Mouse (Mus musculus) testis, postnatal 10 days (tissue): Measurements from ENCODE around the gene Bcr.
"Not testable (repeated sequence)": the region's sequence is repeated elsewhere in the genome, so short reads cannot be mapped to it uniquely, and the experiment has no call there.

Experiments used
- DNase-seq: peaks from one replicate; pipeline ENCODE4 v3.0.0; 2021; ENCODE audit warnings: low spot score

Bcr gene

DNA sequence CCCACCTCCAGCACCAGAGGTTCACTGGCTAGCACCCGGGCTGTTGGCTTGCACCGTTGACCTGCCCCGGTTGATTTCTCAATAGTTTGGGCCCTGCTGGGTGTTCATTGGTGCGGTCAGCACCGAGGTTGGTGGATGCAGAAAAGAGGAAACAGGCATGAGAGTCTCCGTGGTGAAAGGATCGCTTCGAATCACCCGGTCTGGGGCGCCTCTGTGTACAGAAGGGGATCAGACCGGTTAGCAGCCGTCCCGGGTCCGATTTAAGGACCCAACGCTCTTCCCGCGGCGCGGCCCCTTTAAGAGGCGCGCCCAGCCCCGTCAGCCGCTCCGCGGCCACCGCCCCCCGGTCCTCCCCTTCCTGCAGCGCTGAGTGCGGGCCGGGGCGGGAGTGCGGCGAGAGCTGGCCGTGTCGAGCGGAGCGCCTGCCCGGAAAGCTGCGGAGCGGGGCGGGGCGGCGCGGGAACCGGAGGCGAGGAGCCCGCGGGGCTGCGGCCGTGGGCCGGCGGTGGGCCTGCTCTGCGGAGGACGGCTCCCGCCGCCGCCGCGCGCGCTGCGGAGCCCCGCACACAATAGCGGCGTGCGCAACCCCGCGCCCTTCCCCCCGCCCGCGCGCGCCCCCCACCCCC is at the start of gene Bcr:
Gene Bcr (plus strand): TSS at position 376 of the 626 bp plus-strand sequence.
- DNase-seq = peak; percentile 85

DNA sequence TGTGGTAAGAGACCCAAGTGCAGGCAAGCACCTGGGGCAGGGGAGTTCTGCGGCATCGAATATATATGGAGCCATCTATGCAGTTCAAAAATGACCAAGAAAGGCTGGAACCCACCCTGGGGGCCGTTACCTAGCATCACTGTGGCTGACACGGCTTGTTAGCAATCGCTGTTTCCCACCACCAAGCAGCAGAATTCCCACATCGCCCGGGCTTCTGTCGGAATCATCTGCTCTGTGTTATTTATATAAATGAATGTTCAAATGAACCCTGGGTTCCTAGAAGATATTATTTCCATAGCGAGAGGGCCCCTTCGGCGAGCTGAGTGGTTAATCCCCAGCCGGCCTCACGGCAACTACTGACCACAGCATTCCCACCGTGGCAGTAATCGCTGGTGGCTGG is 49.7 kb upstream of the Bcr start:
- DNase-seq = no peak

DNA sequence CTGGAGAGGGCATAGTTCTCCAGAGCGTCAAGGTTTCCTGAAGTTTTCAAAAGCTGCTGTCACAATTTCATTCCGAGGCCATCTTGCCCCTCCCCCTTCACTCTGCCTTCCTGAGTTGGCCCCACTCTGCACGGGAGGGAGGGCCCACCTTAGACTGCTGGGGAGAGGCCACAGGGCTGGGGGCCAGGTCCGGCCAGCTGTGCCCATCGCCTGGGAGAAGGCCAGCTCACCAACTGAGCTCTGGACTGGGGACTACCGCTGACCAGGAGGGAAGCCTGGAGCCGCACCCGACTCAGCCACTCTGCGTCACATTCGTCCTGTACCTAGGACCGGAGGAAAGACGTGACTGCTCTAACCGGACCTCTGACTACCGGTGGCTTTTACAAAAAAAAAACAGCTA is 44.9 kb upstream of the Bcr start:
- no peak for DNase-seq

DNA sequence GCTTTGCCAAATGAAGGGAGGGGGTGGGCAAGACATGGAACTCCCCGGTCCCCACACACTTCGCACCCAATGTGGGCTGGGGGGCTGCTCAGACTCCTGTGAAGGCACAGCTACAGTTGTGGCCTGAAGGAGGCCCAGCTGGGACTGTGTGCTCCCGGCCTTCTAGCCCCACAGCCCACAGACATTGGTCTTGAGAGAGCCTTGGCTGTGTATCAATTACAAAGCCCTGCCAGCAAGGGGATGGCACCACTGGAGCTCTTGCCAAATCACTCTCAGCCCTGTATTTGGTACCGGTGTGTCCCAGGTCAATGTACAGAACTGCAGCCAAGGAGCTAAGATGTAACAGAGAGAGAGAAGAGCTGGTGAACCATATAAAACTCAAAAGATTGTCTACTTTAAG is 43.9 kb upstream of the Bcr start:
- no peak for DNase-seq

DNA sequence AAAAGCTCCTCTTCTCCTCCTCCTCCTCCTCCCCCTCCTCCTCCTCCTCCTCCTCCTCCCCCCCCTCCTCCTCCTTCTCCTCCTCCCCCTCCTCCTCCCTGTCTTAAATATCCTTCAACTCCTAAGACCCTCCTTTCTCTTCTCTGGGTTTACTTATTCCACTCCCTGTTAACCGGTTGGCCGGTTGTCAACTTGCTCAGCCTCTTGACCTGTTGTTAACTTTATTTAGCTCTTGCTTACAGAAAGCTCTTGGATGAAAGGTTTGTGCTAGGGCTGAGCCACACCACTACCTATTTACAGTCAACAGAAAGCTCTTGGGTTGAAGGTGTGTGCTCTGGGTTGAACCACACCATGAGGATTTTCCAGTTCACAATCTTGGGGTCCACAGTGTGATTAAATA is 40.1 kb upstream of the Bcr start:
- no peak for DNase-seq

DNA sequence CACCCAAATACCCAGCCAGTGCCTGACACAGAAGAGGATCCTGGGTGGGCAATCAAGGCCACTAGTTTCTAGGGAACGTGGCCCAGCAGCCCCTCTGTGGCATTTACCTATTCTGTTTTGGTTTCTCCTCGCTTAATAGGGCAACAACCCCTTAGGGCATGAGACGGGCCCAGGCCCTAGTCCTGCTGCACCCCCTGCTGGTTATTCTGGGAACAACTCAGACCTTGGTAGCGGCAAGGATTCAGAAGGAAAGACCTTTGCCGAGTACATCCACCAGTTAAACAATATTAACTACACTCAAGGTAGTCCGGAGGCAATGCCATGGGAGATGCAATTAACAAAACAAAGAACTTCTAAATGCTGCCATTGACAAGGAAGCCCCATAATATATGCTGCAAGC is 39.3 kb upstream of the Bcr start:
- peak; percentile 91 for DNase-seq

DNA sequence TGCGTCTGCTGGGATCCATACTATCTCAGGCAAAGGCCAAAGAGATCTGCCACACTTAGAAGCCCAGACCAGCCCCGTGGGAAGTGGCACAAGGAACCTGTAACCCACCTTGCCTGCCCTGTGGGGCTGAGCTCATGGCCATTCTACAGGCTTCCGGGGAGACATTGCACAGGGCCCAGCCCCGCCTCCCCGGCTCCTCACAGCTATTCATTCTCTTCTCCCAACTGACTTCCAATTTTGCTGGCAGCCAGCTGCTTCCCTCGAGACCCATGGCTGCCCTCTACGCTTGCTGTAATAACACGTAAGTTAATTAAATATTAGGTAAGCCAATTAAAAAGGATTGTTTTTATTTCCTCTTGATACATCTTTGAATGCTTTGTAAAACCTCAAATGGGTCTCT is 33.9 kb upstream of the Bcr start:
- DNase-seq = no peak

DNA sequence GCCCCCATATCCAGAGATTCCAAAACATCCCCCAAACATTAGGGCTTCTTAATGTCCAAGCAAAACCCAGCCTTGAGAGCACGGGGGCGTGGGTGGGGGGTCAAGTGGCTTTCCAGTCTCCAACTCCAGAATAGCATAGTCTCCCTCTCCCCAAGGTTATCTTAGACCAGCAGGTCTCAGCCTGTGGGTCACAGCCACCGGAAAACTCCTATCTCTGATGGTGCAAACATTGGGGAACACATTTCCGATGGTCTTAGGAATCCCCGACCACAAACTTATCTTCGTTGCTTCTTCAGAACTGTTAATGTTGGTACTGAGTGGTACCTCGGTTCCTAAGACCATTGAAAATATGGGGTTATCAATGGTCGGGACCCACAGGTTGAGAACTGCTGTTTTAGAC is 31.6 kb upstream of the Bcr start:
- DNase-seq = no peak

DNA sequence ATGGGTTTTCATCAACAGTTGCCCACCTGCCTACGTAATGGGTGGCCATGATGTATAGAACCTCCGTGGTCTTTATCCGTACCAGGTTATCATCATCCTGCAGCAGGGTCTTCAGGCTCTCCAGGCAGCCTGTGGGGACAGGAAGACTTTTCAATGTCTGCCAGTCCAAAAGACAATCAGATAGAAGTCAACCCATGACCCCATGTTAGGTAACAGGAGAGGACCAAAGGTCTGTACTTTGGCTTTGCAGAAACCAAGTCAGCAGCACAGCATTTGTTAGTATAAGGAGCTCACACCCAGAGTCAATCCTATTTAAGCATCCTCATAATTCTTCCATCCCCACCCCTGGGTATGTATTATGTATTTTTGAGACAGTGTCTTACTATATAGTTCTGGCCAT is 30.7 kb upstream of the Bcr start:
- no peak for DNase-seq

DNA sequence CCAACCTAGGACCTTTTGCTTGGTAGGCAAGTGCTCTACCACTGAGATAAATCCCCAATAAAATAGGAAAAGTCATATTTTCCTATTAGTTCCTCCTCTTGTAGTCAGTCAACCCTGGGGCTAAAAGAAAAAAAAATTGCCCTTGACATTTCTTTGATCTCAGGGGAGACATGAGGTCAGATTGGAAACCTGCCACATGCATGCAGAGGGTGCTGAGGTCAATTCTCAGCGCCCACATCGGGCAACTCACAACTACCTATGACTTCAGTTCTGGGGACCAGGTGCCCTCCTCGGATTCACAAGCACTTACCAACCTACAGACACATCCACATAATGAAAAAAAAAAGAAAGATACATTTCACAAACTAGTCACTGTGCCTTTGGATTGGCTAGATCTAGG is 30.2 kb upstream of the Bcr start:
- no peak for DNase-seq

DNA sequence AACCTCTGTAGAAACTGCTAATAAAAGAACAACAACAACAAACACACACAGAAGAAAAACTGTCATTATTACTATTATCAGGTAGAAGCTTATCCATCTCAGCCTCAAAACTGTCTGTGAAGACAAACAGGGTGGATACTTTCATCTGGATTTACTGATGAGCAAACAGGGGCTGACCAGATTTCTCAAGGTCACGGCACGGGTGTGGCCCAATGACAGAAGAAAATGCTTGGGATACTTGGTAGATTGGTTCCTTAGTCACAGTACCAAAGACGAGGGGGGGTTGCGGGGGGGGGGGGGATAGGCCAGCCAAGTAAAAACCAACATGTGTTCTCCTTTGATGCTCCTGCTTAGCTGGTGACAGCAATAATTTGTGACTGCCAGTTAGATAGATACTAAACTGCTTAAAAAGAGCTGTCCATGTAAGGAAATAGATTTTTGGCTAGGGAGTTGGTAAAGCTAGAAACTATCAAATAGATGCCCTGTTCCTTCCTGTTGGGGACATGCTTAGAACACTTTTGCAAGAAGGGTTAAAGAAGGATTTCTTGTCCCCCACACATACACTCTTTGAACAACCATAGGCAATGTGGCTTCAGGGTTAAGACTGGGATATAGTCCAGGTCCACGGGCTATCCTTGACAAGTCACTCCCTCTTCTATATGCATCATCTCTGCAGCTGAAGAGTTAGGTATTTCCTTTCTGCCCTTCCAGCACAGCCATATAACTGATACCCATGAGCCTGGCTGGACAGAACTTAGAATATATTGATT is 28.9 kb upstream of the Bcr start:
- no peak for DNase-seq

DNA sequence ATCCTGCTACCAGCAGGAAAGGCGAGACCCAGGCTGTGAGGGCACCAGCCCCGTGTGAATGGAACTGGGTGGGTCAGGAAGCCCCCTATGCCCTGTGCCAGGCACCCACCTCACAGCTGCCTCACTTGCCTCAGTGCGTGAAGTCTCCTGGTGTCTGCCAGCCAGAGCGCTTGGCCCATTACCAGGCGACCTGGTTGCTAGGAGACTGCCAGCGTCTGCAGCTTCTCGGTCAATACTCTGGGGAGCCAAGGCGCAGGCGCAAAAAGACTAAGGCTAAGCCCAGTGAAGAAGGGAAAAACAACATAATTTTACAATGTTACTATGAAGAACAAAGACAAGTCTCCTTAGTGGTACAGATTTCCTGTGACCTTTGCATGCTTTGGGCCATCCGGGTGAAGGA is 28.0 kb upstream of the Bcr start, which contains the start of gene Rsph14:
Gene Rsph14 (minus strand): TSS at position 192 of the 400 bp plus-strand sequence.
- peak; percentile 92 for DNase-seq

DNA sequence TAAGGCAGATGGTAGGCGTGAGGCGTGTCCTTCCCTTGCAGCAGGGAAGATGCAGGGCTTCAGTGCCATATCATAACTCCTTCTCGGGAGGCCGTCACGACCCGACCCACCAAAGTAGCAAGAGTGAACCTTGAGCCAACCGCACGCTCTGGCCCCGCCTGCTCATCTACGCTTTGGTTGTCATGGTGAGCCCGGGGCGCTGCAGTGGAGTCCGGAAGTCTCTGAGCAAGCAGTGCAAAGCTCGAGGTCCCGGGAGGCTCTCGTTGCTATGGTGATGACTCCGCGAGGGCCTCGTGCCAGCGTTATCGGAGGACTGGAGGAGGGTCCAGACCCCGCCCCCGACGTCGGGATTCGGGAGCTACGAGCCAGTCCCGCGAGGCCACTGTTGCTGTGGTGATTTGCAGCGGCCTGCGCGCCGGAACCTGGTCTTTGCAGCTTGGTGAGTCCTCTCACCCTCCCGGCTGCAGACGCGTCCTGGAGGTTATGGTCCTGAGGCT is 23.5 kb upstream of the Bcr start, which contains the start of gene Rab36:
Gene Rab36 (plus strand): TSS at position 176 of the 497 bp plus-strand sequence.
- DNase-seq = peak; percentile 100

DNA sequence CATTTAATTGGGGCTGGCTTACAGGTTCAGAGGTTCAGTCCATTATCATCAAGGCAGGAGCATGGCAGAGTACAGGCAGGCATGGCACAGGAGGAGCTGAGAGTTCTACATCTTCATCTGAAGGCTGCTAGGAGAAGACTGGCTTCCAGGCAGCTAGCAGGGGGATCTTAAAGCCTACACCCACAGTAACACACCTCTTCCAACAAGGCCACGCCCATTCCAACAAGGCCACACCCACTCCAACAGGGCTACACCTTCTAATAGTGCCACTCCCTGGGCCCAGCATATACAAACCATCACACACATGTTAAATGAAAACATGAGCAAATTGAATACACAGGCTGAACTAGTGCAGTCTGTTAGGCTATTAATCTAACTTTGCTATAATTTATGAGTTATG is 18.3 kb upstream of the Bcr start:
- DNase-seq = not testable (repeated sequence)

DNA sequence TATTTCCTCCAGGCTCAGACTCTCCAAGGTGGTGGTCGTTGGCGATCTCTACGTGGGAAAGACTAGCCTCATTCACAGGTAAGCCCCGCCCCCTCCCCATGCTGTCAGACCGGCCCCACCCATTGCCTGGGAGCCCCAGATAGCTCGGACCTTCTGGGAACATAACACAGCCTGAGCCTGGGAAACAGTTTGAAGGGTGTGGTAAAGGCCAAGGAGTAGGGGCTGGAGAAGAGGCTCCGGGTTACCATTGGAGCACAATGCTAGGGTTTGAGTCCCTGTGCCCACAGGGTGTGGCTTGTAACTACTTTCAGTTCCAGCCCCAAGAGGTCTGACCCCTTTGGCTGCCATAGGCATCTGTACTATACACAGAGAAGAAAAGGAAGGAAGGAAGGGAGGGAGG is 15.9 kb upstream of the Bcr start:
- DNase-seq = no peak

DNA sequence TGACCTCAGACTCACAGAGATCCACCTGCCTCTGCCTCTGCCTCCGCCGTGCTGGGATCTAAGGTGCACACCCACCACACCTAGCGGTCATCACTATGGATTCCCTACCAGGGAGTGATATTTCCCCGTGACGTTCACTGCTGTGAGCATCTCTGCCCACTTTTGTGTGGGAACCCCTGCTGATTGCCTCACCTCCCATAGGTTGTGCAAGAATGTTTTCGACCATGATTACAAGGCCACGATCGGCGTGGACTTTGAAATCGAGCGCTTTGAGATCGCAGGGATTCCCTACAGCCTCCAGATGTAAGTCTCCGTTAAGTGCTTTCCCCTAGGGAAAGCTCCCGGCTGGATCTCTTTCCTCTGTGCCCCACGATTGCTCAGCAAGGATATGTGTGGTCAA is 14.6 kb upstream of the Bcr start:
- DNase-seq = no peak

DNA sequence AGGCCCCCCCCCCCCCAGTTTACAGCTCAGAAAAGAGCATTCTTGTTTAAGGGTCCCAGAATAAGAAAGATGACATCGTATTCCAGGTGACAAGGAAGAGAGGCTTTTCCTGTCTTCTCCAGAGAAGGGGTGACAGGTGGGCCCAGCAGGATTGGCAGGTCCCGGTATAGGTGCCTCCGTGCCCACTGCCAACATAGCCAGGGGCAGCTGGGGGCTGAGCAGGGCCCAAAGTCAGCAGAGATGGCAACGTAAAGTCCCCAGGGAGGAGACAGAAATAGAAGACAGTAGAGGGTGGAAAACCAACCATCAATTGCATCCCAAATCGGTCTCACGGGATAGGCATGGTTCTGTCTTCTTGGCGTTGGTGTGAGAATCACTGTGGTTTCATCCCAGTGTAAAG is 11.7 kb upstream of the Bcr start:
- DNase-seq = no peak

DNA sequence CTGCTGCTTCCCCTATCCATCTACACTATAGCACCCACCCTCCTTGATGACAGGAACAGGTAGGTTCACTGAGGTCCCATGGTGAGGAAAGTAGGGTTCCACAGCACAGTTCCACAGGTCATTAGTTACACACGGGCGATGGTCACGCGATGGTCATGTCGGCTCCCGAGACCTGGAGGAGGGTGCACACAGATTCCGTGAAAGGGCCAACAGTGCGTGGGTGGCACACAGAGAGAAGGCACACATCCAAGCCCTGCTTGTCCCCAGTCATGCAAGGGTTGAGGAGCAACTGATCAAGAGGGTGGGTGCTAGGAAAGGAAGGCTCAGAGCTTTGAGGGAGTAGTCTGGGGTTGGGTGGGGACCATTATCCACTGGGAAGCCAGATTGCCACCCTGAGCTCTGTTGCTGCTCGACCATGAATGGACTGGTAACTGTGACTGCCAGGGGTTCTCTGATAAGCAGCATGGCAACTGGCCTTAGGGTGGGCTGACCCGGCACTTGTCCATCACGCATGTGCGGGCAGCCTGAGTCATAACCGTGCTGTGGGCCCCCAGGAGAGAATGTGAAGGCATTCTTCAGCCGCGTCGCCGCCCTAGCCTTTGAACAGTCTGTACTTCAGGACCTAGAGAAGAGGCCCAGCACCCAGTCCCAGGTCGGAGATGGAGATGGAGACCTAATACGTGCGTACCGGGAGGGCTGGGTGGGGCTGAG is 8.9 kb upstream of the Bcr start:
- DNase-seq = no peak

DNA sequence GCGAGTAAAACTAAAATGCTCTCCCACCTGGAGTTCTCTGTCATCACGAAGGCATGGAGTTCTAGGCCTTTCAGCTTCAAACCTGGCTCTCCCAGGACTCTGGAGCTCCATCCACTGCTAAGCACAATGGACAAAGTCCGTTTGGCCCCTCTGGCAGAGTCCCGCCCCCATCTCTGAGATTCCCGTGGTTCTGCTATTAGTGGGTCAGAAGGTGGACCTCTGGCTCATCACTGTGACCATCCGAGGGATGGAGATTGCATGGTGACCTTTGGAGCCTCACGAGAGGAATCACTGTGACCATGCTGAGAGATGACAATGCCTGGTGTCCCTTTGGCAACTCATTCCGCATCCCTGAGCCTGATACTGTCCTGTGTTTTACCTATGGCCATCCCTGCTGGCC is 7.5 kb upstream of the Bcr start:
- DNase-seq = no peak

DNA sequence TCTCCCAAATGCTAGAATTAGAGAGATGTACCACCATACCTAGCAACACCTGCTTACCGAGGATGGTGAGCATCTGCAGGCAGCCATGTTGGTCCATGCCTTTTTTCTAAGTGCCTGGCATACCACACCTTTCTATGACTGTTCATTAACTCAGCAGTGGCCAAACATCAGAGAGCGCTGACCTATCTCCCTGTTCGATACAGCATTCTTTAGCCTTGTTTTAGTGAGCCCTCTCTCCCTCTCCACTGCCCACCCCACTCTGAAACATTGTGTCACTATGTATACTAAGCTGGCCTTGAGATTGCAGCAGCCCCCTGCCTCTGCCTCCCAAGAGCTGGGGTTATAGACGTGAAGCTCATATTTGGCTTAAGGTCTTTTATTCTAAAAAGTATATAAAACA is 6.7 kb upstream of the Bcr start:
- no peak for DNase-seq

DNA sequence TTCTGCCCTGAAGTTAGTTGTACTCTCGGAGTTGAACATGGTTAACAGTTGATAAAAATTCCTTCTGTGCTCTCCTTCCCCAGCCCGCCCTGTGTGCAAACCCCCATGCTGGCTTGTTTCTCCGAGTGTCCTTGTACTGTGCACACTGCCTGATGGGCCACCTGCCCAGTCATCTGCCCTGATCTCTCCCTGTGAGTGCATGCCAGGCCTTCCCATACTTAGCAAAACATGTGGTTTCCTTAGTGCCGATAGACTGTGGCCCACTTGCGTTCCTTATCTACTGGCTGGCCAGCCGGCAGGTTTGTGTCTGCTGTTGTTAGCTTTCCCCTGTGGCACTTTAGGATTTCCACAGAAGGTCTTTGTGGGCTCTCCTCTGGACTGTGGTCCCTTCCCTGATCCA is 6.3 kb upstream of the Bcr start:
- DNase-seq = peak; percentile 76

DNA sequence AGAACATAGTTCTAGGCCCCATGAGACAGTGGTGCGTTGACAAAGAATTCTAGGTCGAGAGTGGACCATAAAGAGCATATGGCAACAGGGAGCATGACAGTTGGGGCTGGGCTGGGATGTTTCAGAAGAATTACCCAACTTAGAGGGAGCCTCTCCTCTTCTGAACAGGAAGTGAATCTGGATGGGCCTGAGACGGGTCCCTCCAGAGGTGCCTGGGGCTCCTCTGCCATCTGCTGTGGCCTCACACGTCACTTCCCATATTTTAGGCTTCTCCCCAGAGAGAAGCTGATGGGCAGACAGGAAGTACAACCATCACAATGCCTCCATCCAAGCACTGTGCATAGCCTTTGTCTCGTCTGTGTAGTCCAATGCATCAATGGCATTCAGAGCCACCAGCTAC is 4.7 kb upstream of the Bcr start:
- no peak for DNase-seq

DNA sequence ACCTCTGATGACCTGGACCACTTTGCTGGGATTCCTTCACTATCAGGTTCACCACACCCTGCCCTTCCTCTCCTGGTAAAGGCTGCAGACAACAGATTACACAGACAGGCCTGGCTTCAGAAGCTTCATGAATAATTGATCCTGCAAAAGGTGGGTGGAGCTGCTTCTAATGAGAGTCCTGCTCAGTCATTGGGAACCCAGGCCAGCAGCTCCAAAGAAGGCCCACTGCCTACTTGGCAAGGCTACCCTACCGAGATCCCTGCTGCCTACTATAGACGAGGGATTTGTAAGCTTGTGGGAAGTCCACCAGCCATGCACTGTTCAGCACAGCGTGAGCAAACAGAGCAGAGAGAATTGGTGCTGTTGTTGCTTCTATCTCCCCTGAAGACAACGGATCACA is 4.1 kb upstream of the Bcr start:
- DNase-seq = no peak
